Mouse (Mus musculus): Measurements from ENCODE around the gene Syngr1.

The Syngr1 gene

GRCm38 (mm10) chr15:80143760-80144159 is 52.6 kb downstream of the Syngr1 start:
- in situ Hi-C loops (cut with MboI, MseI), result no loop called here

GRCm38 (mm10) chr15:80145397-80145796 is 54.3 kb downstream of the Syngr1 start:
- in situ Hi-C loops (cut with MboI, MseI), result no loop called here

GRCm38 (mm10) chr15:80146153-80146552 is 55.0 kb downstream of the Syngr1 start:
- in situ Hi-C loops (cut with MboI, MseI), result no loop called here

DNA sequence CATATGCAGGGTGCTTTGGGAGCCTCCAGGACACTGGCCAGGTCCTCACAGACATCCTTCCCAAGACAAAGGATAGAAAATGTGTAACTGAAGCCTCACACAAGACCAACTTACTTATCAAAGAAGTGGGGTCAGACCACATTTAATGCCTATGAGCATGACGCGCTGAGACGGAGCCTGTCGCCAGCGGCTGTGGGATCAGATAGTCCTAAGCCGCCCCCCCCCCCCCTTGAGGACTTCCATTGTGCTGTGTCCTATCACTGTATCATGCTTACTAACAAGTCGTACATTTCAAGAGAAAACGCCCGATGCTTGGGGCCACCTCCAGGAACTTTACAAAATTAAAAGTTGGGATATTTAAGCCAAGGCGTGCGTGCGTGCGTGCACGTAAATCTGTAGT is 56.0 kb downstream of the Syngr1 start:
- in situ Hi-C loops (cut with MboI, MseI), result no loop called here

DNA sequence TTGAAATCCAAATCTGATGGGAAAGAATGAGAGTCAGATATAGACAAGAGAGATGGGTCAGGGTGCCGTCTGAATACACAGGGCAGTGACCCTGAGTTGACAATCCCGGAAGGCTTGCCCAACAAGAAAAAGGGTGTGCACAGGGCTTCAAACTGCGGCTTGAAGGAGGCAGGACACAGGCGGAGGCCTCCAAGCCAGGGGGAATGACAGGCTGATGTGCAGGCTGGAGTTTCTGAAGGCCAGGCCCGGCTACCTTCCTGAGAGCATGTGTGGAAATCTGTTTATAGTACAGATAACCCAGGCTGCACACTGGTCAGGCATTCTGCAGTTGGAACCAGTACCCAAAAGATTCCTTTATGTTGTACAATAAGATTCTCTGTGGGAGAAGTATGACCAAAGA is 56.4 kb downstream of the Syngr1 start:
- in situ Hi-C loops (cut with MboI, MseI), result no loop called here

- in situ Hi-C loops (cut with MboI, MseI), result no loop called here
Observed at GRCm38 (mm10) chr15:80148565-80148964, 57.4 kb downstream of the Syngr1 start.

- in situ Hi-C loops (cut with MboI, MseI), result no loop called here
Observed at GRCm38 (mm10) chr15:80149517-80149916, 58.4 kb downstream of the Syngr1 start.

- in situ Hi-C loops (cut with MboI, MseI), result no loop called here
Observed at GRCm38 (mm10) chr15:80152663-80153062, 61.5 kb downstream of the Syngr1 start.

- in situ Hi-C loops (cut with MboI, MseI), result no loop called here
Observed at GRCm38 (mm10) chr15:80153757-80154156, 62.6 kb downstream of the Syngr1 start.

- in situ Hi-C loops (cut with MboI, MseI), result no loop called here
Observed at GRCm38 (mm10) chr15:80155707-80156106, 64.6 kb downstream of the Syngr1 start.

GRCm38 (mm10) chr15:80157197-80157943 is 66.2 kb downstream of the Syngr1 start:
- in situ Hi-C loops (cut with MboI, MseI), result no loop called here

- in situ Hi-C loops (cut with MboI, MseI), result no loop called here
Observed at GRCm38 (mm10) chr15:80158001-80158706, 67.0 kb downstream of the Syngr1 start.

DNA sequence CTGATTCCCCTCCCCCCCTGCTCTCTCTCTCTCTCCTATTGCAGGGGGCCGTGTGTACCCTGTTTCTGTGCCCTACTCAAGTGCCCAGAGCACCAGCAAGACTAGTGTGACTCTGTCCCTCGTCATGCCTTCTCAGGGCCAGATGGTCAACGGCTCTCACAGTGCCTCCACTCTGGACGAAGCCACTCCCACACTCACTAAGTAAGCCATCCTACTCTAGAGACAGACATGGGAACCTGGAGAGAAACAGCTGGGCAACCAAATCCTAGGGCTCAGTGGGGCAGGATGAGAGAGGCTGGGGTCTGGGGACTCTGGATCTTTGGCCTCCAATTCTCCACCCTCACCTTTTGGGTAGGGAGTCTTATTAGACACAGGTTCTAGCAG is 67.6 kb downstream of the Syngr1 start:
- in situ Hi-C loops (cut with MboI, MseI), result no loop called here

- in situ Hi-C loops (cut with MboI, MseI), result no loop called here
Observed at GRCm38 (mm10) chr15:80159286-80159901, 68.3 kb downstream of the Syngr1 start.

GRCm38 (mm10) chr15:80160223-80160622 is 69.1 kb downstream of the Syngr1 start:
- in situ Hi-C loops (cut with MboI, MseI), result no loop called here

- in situ Hi-C loops (cut with MboI, MseI), result no loop called here
Observed at GRCm38 (mm10) chr15:80160726-80161125, 69.6 kb downstream of the Syngr1 start.

- in situ Hi-C loops (cut with MboI, MseI), result no loop called here
Observed at GRCm38 (mm10) chr15:80161199-80161598, 70.1 kb downstream of the Syngr1 start.

- in situ Hi-C loops (cut with MboI, MseI), result no loop called here
Observed at GRCm38 (mm10) chr15:80162401-80162964, 71.3 kb downstream of the Syngr1 start.

- in situ Hi-C loops (cut with MboI, MseI), result no loop called here
Observed at GRCm38 (mm10) chr15:80163274-80163673, 72.1 kb downstream of the Syngr1 start.

DNA sequence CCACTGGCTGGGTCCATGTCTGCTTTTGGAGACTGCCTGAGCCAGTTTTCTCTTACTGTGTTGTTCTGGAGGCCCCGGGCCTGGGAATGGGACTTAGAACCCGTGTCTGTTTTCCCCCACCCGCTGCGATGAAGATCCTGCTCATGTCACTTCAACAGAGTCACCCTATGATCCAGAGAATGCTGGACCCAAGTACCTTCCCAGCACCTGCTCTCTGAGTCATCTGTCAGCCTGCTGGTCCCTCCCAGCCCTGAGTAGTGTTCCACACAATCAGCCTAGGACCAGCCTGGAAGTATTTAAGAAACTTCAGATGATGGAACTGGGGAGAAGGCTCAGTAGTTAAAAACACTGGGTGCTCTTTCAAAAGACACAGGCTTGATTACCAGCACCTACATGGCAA is 72.6 kb downstream of the Syngr1 start:
- in situ Hi-C loops (cut with MboI, MseI), result no loop called here

DNA sequence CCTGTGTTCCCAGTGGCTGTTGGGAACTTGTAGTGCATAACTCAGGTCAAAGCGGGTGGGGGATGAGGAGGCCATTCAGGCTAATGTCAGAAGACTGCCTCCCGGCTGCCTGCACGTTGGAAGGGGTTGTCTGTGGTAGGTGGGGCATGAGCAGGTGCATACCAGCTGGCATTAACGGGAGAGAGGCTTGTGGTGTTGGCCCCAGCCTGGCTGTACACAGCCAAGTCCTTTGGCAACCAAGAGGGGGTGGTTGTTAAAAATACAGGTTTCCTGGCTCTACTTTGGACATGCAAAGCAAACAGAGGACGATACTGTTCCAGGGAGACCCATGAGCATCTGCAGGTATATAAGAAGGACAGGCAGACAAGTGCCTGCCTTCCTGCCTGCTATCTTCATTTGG is 74.3 kb downstream of the Syngr1 start:
- in situ Hi-C loops (cut with MboI, MseI), result no loop called here
